Mouse (Mus musculus): ENCODE measurements around the gene Tspo. TPM values are rescaled to one million over a fixed set of nuclear protein-coding genes. Genes with fewer than 3 reads are reported as not detected.

Gene Tspo
- polyA plus RNA-seq, 1 experiment from 2014 or later = 182 TPM

- H3K4me1 ChIP-seq (ENCODE audit: control insufficient read depth, insufficient read depth, low read length) = no peaks in the 10 kb centered on the region
- no peaks in the 10 kb centered on the region for H3K27me3 ChIP-seq (ENCODE audit: control insufficient read depth, insufficient read depth, low read length)
- H3K4me3 ChIP-seq (ENCODE audit: low read length) = no peak overlapping the region
- no peaks in the 10 kb centered on the region for H3K9me3 ChIP-seq (replicated peaks; ENCODE audit: control insufficient read depth, low read length)
- peaks cover 17% of the 10 kb centered on the region; the same call in 1 of the 2 replicates for H3K36me3 ChIP-seq (ENCODE audit: control insufficient read depth, insufficient read depth)
- WGBS = 81% methylated on average over 5 of the region's 5 CpGs
- no peak overlapping the region for H3K9ac ChIP-seq (ENCODE audit: low read length)
- no peak overlapping the region for H3K4me2 ChIP-seq (ENCODE audit: low read depth, low read length)
- H3K27ac ChIP-seq (ENCODE audit: low read length) = no peak overlapping the region
- no peak for ATAC-seq (replicated peaks; ENCODE audit: extremely low read depth, insufficient read depth, low FRiP score)
These were observed 8.2 kb downstream of the Tspo start for GRCm38 (mm10) chr15:83571636-83572035.

GRCm38 (mm10) chr15:83572132-83572531, 8.7 kb downstream of the Tspo start:
- peaks cover 20% of the 10 kb centered on the region; the same call in 1 of the 2 replicates for H3K36me3 ChIP-seq (ENCODE audit: control insufficient read depth, insufficient read depth)
- ATAC-seq (replicated peaks; ENCODE audit: extremely low read depth, insufficient read depth, low FRiP score) = no peak

GRCm38 (mm10) chr15:83573606-83574005, 10.2 kb downstream of the Tspo start:
- Histone ChIP-seq H3K27me3 (ENCODE audit: control insufficient read depth, insufficient read depth, low read length) (no peaks in the 10 kb centered on the region), H3K36me3 (ENCODE audit: control insufficient read depth, insufficient read depth) (peaks cover 23% of the 10 kb centered on the region), H3K27ac (ENCODE audit: low read length) (no peak overlapping the region), H3K9me3 (replicated peaks; ENCODE audit: control insufficient read depth, low read length) (no peaks in the 10 kb centered on the region), H3K9ac (ENCODE audit: low read length) (no peak overlapping the region), H3K4me2 (ENCODE audit: low read depth, low read length) (no peak overlapping the region), H3K4me1 (ENCODE audit: control insufficient read depth, insufficient read depth, low read length) (no peaks in the 10 kb centered on the region), H3K4me3 (ENCODE audit: low read length) (no peak overlapping the region)
- ATAC-seq (replicated peaks; ENCODE audit: extremely low read depth, insufficient read depth, low FRiP score) = no peak
- WGBS = 94% methylated on average over 12 of the region's 12 CpGs

More at GRCm38 (mm10) chr15:83572132-83572531, 8.7 kb downstream of the Tspo start:
- H3K27ac ChIP-seq (ENCODE audit: low read length) = no peak overlapping the region
- H3K4me1 ChIP-seq (ENCODE audit: control insufficient read depth, insufficient read depth, low read length) = no peaks in the 10 kb centered on the region
- no peaks in the 10 kb centered on the region for H3K9me3 ChIP-seq (replicated peaks; ENCODE audit: control insufficient read depth, low read length)
- no peaks in the 10 kb centered on the region for H3K27me3 ChIP-seq (ENCODE audit: control insufficient read depth, insufficient read depth, low read length)
- 85% methylated on average over 4 of the region's 4 CpGs for whole genome bisulfite sequencing
- no peak overlapping the region for H3K4me3 ChIP-seq (ENCODE audit: low read length)
- no peak overlapping the region for H3K9ac ChIP-seq (ENCODE audit: low read length)
- H3K4me2 ChIP-seq (ENCODE audit: low read depth, low read length) = no peak overlapping the region

GRCm38 (mm10) chr15:83574731-83575351, 11.4 kb downstream of the Tspo start:
- H3K9ac ChIP-seq (ENCODE audit: low read length) = no peak overlapping the region
- H3K9me3 ChIP-seq (replicated peaks; ENCODE audit: control insufficient read depth, low read length) = no peaks in the 10 kb centered on the region
- H3K4me1 ChIP-seq (ENCODE audit: control insufficient read depth, insufficient read depth, low read length) = no peaks in the 10 kb centered on the region
- H3K4me3 ChIP-seq (ENCODE audit: low read length) = no peak overlapping the region
- no peak for ATAC-seq (replicated peaks; ENCODE audit: extremely low read depth, insufficient read depth, low FRiP score)
- no peak overlapping the region for H3K4me2 ChIP-seq (ENCODE audit: low read depth, low read length)
- WGBS = 68% methylated on average over 6 of the region's 6 CpGs
- H3K27me3 ChIP-seq (ENCODE audit: control insufficient read depth, insufficient read depth, low read length) = no peaks in the 10 kb centered on the region
- H3K36me3 ChIP-seq (ENCODE audit: control insufficient read depth, insufficient read depth) = peaks cover 24% of the 10 kb centered on the region
- H3K27ac ChIP-seq (ENCODE audit: low read length) = no peak overlapping the region

GRCm38 (mm10) chr15:83575543-83575942, 12.2 kb downstream of the Tspo start:
- ATAC-seq (replicated peaks; ENCODE audit: extremely low read depth, insufficient read depth, low FRiP score) = no peak
- H3K36me3 ChIP-seq (ENCODE audit: control insufficient read depth, insufficient read depth) = peaks cover 28% of the 10 kb centered on the region
- no peak overlapping the region for H3K4me3 ChIP-seq (ENCODE audit: low read length)
- H3K9ac ChIP-seq (ENCODE audit: low read length) = no peak overlapping the region
- H3K4me1 ChIP-seq (ENCODE audit: control insufficient read depth, insufficient read depth, low read length) = no peaks in the 10 kb centered on the region
- H3K27ac ChIP-seq (ENCODE audit: low read length) = no peak overlapping the region
- H3K4me2 ChIP-seq (ENCODE audit: low read depth, low read length) = no peak overlapping the region
- H3K9me3 ChIP-seq (replicated peaks; ENCODE audit: control insufficient read depth, low read length) = no peaks in the 10 kb centered on the region
- H3K27me3 ChIP-seq (ENCODE audit: control insufficient read depth, insufficient read depth, low read length) = no peaks in the 10 kb centered on the region
- WGBS = 91% methylated on average over 8 of the region's 8 CpGs

GRCm38 (mm10) chr15:83576651-83577050, 13.3 kb downstream of the Tspo start:
- H3K9ac ChIP-seq (ENCODE audit: low read length) = no peak overlapping the region
- H3K4me1 ChIP-seq (ENCODE audit: control insufficient read depth, insufficient read depth, low read length) = no peaks in the 10 kb centered on the region
- H3K27me3 ChIP-seq (ENCODE audit: control insufficient read depth, insufficient read depth, low read length) = no peaks in the 10 kb centered on the region
- H3K9me3 ChIP-seq (replicated peaks; ENCODE audit: control insufficient read depth, low read length) = no peaks in the 10 kb centered on the region
- no peak overlapping the region for H3K27ac ChIP-seq (ENCODE audit: low read length)
- ATAC-seq (replicated peaks; ENCODE audit: extremely low read depth, insufficient read depth, low FRiP score) = no peak
- no peak overlapping the region for H3K4me2 ChIP-seq (ENCODE audit: low read depth, low read length)
- no peak overlapping the region for H3K4me3 ChIP-seq (ENCODE audit: low read length)
- WGBS = 90% methylated on average over 9 of the region's 9 CpGs
- peaks cover 38% of the 10 kb centered on the region for H3K36me3 ChIP-seq (ENCODE audit: control insufficient read depth, insufficient read depth)

- Histone ChIP-seq H3K36me3 (ENCODE audit: control insufficient read depth, insufficient read depth) (peaks cover 49% of the 10 kb centered on the region), H3K4me3 (ENCODE audit: low read length) (no peak overlapping the region), H3K9ac (ENCODE audit: low read length) (no peak overlapping the region), H3K27ac (ENCODE audit: low read length) (no peak overlapping the region), H3K27me3 (ENCODE audit: control insufficient read depth, insufficient read depth, low read length) (no peaks in the 10 kb centered on the region), H3K4me2 (ENCODE audit: low read depth, low read length) (no peak overlapping the region), H3K4me1 (ENCODE audit: control insufficient read depth, insufficient read depth, low read length) (no peaks in the 10 kb centered on the region), H3K9me3 (replicated peaks; ENCODE audit: control insufficient read depth, low read length) (peaks cover 7% of the 10 kb centered on the region)
- 85% methylated on average over 4 of the region's 4 CpGs for WGBS
- ATAC-seq (replicated peaks; ENCODE audit: extremely low read depth, insufficient read depth, low FRiP score) = no peak
These were observed 19.5 kb downstream of the Tspo start for GRCm38 (mm10) chr15:83582931-83583330.

- no peak for ATAC-seq (replicated peaks; ENCODE audit: extremely low read depth, insufficient read depth, low FRiP score)
- Histone ChIP-seq H3K27me3 (ENCODE audit: control insufficient read depth, insufficient read depth, low read length) (no peaks in the 10 kb centered on the region), H3K4me1 (ENCODE audit: control insufficient read depth, insufficient read depth, low read length) (no peaks in the 10 kb centered on the region), H3K9ac (ENCODE audit: low read length) (no peak overlapping the region), H3K4me3 (ENCODE audit: low read length) (no peak overlapping the region), H3K9me3 (replicated peaks; ENCODE audit: control insufficient read depth, low read length) (peaks cover 7% of the 10 kb centered on the region), H3K27ac (ENCODE audit: low read length) (no peak overlapping the region), H3K4me2 (ENCODE audit: low read depth, low read length) (no peak overlapping the region), H3K36me3 (ENCODE audit: control insufficient read depth, insufficient read depth) (peaks cover 48% of the 10 kb centered on the region)
- WGBS = 73% methylated on average over 8 of the region's 8 CpGs
These were observed 20.2 kb downstream of the Tspo start for GRCm38 (mm10) chr15:83583419-83584156.

GRCm38 (mm10) chr15:83584741-83585220, 21.4 kb downstream of the Tspo start:
- peaks cover 47% of the 10 kb centered on the region for H3K36me3 ChIP-seq (ENCODE audit: control insufficient read depth, insufficient read depth)
- no peak overlapping the region for H3K27ac ChIP-seq (ENCODE audit: low read length)
- H3K9me3 ChIP-seq (replicated peaks; ENCODE audit: control insufficient read depth, low read length) = peaks cover 7% of the 10 kb centered on the region
- H3K4me2 ChIP-seq (ENCODE audit: low read depth, low read length) = no peak overlapping the region
- H3K4me3 ChIP-seq (ENCODE audit: low read length) = no peak overlapping the region
- no peaks in the 10 kb centered on the region for H3K4me1 ChIP-seq (ENCODE audit: control insufficient read depth, insufficient read depth, low read length)
- ATAC-seq (replicated peaks; ENCODE audit: extremely low read depth, insufficient read depth, low FRiP score) = no peak
- WGBS = 90% methylated on average over 6 of the region's 6 CpGs
- H3K9ac ChIP-seq (ENCODE audit: low read length) = no peak overlapping the region
- no peaks in the 10 kb centered on the region for H3K27me3 ChIP-seq (ENCODE audit: control insufficient read depth, insufficient read depth, low read length)
